Mouse (Mus musculus) liver, adult 2 months (tissue): ENCODE results near the gene Rps17. TPM values are rescaled to one million over a fixed set of nuclear protein-coding genes. Genes with fewer than 3 reads are reported as not detected.

Experiments
- DNase-seq: peaks from one replicate; pipeline ENCODE4 v3.0.0-alpha.2; 2011; ENCODE audit warnings: low read depth, low spot score; ENCODE audit errors: extremely low read depth
- H3K27ac ChIP-seq: fragments of 200-500 bp; replicated peaks from 2 replicates; pipeline ENCODE4 v1.5.1; 2012; ENCODE audit warnings: low read depth, mild to moderate bottlenecking, control low read depth, inconsistent platforms, low read length; ENCODE audit not compliant: insufficient read depth
- H3K27me3 ChIP-seq: fragments of 200-500 bp; 2 replicates; pipeline ENCODE4 v1.6.1; 2012; ENCODE audit warnings: mild to moderate bottlenecking, moderate library complexity, low read length, inconsistent platforms; ENCODE audit not compliant: control insufficient read depth, insufficient read depth
- H3K36me3 ChIP-seq: fragments of 200-500 bp; 2 replicates; pipeline ENCODE4 v1.6.1; 2012; ENCODE audit warnings: low read length, inconsistent platforms; ENCODE audit not compliant: control insufficient read depth, insufficient read depth
- H3K4me1 ChIP-seq: fragments of 200-500 bp; 2 replicates; pipeline ENCODE4 v1.6.1; 2011; ENCODE audit warnings: low read length; ENCODE audit not compliant: control insufficient read depth, insufficient read depth
- H3K4me3 ChIP-seq: fragments of 200-500 bp; 2 replicates; pipeline ENCODE4 v1.5.1; 2011; ENCODE audit warnings: low read depth, mild to moderate bottlenecking, control low read depth, low read length, moderate library complexity; ENCODE audit not compliant: insufficient read depth
- H3K79me2 ChIP-seq: fragments of 200-500 bp; 2 replicates; pipeline ENCODE4 v1.6.1; 2012; ENCODE audit warnings: inconsistent platforms, mild to moderate bottlenecking, low read length, moderate library complexity; ENCODE audit not compliant: control insufficient read depth, insufficient read depth
- H3K9ac ChIP-seq: fragments of 200-500 bp; 2 replicates; pipeline ENCODE4 v1.6.1; 2012; ENCODE audit warnings: low read depth, mild to moderate bottlenecking, control low read depth, inconsistent platforms, low read length
- CTCF ChIP-seq: fragments of 200-500 bp; IDR thresholded peaks from 2 replicates; pipeline ENCODE4 v1.5.1; 2011; ENCODE audit warnings: low read depth, low read length, control low read depth
- POLR2A ChIP-seq: fragments of 200-500 bp; IDR thresholded peaks from 2 replicates; pipeline ENCODE4 v1.6.1; 2011; ENCODE audit warnings: low read length, control low read depth; ENCODE audit not compliant: insufficient read depth; ENCODE audit errors: extremely low read depth
- WGBS: fragments of 180-500 bp; shearing (Covaris S2); methylation state at CpG from one replicate; pipeline ENCODE4 v1.1.7; 2018; 5-methylcytosine and 5-hydroxymethylcytosine counted together
- polyA plus RNA-seq: library from polyadenylated mRNA; depleted of rRNA; stranded (reverse); fragments of >200 nt; gene quantifications from 2 replicates; pipeline ENCODE4 v1.2.3, GENCODE M21; 2012
- total RNA-seq: library from RNA; depleted of rRNA; stranded (reverse); fragments of >200 nt; gene quantifications from 2 replicates; pipeline ENCODE4 v1.2.3, GENCODE M21; 2014

Gene Rps17
- total and polyA plus RNA-seq, 2 experiments, result 572 to 745 TPM

GRCm38 (mm10) chr7:81339783-81340182 is 5.3 kb downstream of the Rps17 start:
- WGBS, result 59% methylated on average over 4 of the region's 4 CpGs
- Histone ChIP-seq H3K36me3 (peaks cover 24% of the 10 kb centered on the region), H3K79me2 (peaks cover 6% of the 10 kb centered on the region; the same call in 1 of the 2 replicates)

GRCm38 (mm10) chr7:81338522-81338873 is 6.6 kb downstream of the Rps17 start:
- 72% methylated on average over 3 of the region's 3 CpGs for WGBS
- Histone ChIP-seq H3K9ac (no peak overlapping the region), H3K4me3 (no peak overlapping the region), H3K27me3 (no peaks in the 10 kb centered on the region), H3K27ac (no peak overlapping the region), H3K36me3 (peaks cover 28% of the 10 kb centered on the region), H3K4me1 (peaks cover 11% of the 10 kb centered on the region), H3K79me2 (no peaks in the 10 kb centered on the region)
- TF ChIP-seq POLR2A, result no peak
- no peak for TF ChIP-seq CTCF
- no peak for DNase-seq

More at GRCm38 (mm10) chr7:81339783-81340182, 5.3 kb downstream of the Rps17 start:
- H3K4me3 ChIP-seq, result no peak overlapping the region
- TF ChIP-seq CTCF, result peak; percentile 94
- TF ChIP-seq POLR2A, result no peak
- H3K27me3 ChIP-seq, result no peaks in the 10 kb centered on the region
- H3K27ac ChIP-seq, result no peak overlapping the region
- peaks cover 19% of the 10 kb centered on the region for H3K4me1 ChIP-seq
- H3K9ac ChIP-seq, result no peak overlapping the region
- DNase-seq, result peak; percentile 64

GRCm38 (mm10) chr7:81337785-81338521 is 7.1 kb downstream of the Rps17 start:
- Histone ChIP-seq H3K27me3 (no peaks in the 10 kb centered on the region), H3K4me1 (peaks cover 5% of the 10 kb centered on the region), H3K27ac (no peak overlapping the region), H3K79me2 (no peaks in the 10 kb centered on the region), H3K9ac (no peak overlapping the region), H3K4me3 (no peak overlapping the region), H3K36me3 (peaks cover 28% of the 10 kb centered on the region)
- DNase-seq, result no peak
- 95% methylated on average over 21 of the region's 21 CpGs for WGBS
- TF ChIP-seq CTCF (no peak), POLR2A (no peak)

- no peak for DNase-seq
- no peaks in the 10 kb centered on the region for H3K79me2 ChIP-seq
- TF ChIP-seq CTCF (peak; percentile 75), POLR2A (no peak)
- 56% methylated on average over 8 of the region's 8 CpGs for WGBS
- no peak overlapping the region for H3K9ac ChIP-seq
- no peak overlapping the region for H3K27ac ChIP-seq
- no peak overlapping the region for H3K4me3 ChIP-seq
- no peaks in the 10 kb centered on the region for H3K27me3 ChIP-seq
- H3K36me3 ChIP-seq, result peaks cover 22% of the 10 kb centered on the region; the same call in 1 of the 2 replicates
- H3K4me1 ChIP-seq, result no peaks in the 10 kb centered on the region
These were observed 8.6 kb downstream of the Rps17 start for GRCm38 (mm10) chr7:81336432-81336786.

- TF ChIP-seq CTCF (no peak), POLR2A (no peak)
- no peaks in the 10 kb centered on the region for H3K79me2 ChIP-seq
- peaks cover 20% of the 10 kb centered on the region; the same call in 1 of the 2 replicates for H3K36me3 ChIP-seq
- H3K9ac ChIP-seq, result no peak overlapping the region
- no peaks in the 10 kb centered on the region for H3K4me1 ChIP-seq
- H3K4me3 ChIP-seq, result no peak overlapping the region
- no peaks in the 10 kb centered on the region for H3K27me3 ChIP-seq
- WGBS, result 82% methylated on average over 18 of the region's 18 CpGs
- DNase-seq, result no peak
- H3K27ac ChIP-seq, result no peak overlapping the region
These were observed 9.2 kb downstream of the Rps17 start for GRCm38 (mm10) chr7:81335705-81336431.
